Mouse (Mus musculus): ENCODE results near the gene Ormdl3.

- no peak for TF ChIP-seq CTCF (IDR thresholded peaks at IDR 0.05)
- TF ChIP-seq EP300 (IDR thresholded peaks at IDR 0.05; ENCODE audit: insufficient read depth, low read depth, low read length) = no peak
These were observed 879 bp downstream of the Ormdl3 start for GRCm38 (mm10) chr11:98586087-98586891.

All from heart, adult 2 months (tissue).